Mouse (Mus musculus) limb, embryonic 10.5 days (tissue): ENCODE results near the gene Insig1. TPM values are rescaled to one million over a fixed set of nuclear protein-coding genes. Genes with fewer than 3 reads are reported as not detected.

ENCODE experiments used
- DNase-seq: peaks from one replicate; pipeline ENCODE4 v3.0.0-alpha.2; 2017; ENCODE audit warnings: low spot score
- H3K27ac ChIP-seq: fragments of 300-500 bp; sonication (generic); 2 replicates; pipeline ENCODE4 v1.5.1; 2016; ENCODE audit warnings: mild to moderate bottlenecking
- H3K27me3 ChIP-seq: fragments of 300-500 bp; sonication (generic); 2 replicates; pipeline ENCODE4 v1.6.1; 2016; ENCODE audit warnings: low read depth, mild to moderate bottlenecking; ENCODE audit not compliant: poor library complexity, severe bottlenecking
- H3K36me3 ChIP-seq: fragments of 300-500 bp; sonication (generic); 2 replicates; pipeline ENCODE4 v1.6.1; 2016; ENCODE audit warnings: mild to moderate bottlenecking, moderate library complexity
- H3K4me1 ChIP-seq: fragments of 300-500 bp; sonication (generic); 2 replicates; pipeline ENCODE4 v1.6.1; 2016
- H3K4me3 ChIP-seq: fragments of 300-500 bp; sonication (generic); 2 replicates; pipeline ENCODE4 v1.5.1; 2016; ENCODE audit warnings: mild to moderate bottlenecking, moderate library complexity
- H3K9me3 ChIP-seq: fragments of 300-500 bp; sonication (generic); replicated peaks from 2 replicates; pipeline ENCODE4 v1.6.1; 2016; ENCODE audit warnings: mild to moderate bottlenecking
- whole genome bisulfite sequencing: fragments of 180-500 bp; shearing (Covaris S2); methylation state at CpG from one replicate; pipeline ENCODE4 v1.1.7; 2016; 5-methylcytosine and 5-hydroxymethylcytosine counted together
- polyA plus RNA-seq: library from polyadenylated mRNA; unstranded; fragments of >200 nt; fragmentation: Nextera tagmentation; extraction: Ambion mirVana; gene quantifications from 2 replicates; pipeline ENCODE4 v1.2.1, GENCODE M21; 2016

The Insig1 gene
- polyA plus RNA-seq, 1 experiment from 2014 or later: 91.0 TPM

DNA sequence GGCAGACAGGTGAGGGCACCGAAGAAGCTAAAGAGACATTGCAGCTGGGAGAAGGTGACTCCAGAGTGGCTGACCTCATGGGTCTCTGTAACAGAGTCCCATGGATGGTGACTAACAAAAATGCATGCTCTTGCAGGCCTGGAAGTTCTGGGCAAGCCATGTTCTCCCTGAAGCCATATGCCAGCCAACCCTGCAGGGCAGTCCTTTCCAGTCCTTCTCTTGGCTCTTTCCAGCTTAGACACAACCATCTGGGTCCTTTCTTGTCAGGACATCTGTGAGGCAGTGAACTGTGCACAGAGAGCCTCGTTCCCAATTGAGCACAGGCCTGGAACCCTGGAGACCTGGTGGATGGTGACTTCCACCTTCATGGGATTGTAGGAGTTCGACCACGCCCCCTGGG lies 35.8 kb downstream of the Insig1 start:
- Histone ChIP-seq H3K27ac (no peak overlapping the region), H3K36me3 (no peaks in the 10 kb centered on the region), H3K4me1 (no peaks in the 10 kb centered on the region), H3K27me3 (no peaks in the 10 kb centered on the region), H3K9me3 (no peaks in the 10 kb centered on the region), H3K4me3 (no peak overlapping the region)
- no peak for DNase-seq
- 74% methylated on average over 4 of the region's 4 CpGs for WGBS

DNA sequence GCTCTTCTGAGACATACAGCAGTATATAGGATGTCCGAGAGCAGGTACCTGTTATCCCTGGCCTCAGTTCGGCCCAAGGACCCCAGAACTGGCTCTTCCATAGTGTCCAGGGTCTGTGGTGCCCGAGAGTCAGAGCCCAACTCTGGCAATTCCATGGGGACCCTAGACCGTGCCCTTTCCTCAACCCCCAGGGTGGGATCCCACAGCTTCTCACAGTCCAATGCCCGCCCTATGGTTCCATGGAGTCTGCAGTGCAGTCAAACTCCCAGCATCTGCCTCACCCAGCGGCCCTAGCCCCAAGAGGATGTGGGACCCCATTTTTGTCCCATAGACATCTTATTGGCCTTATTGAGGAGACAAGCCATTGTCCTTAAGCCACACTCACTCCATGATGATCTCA lies 36.8 kb downstream of the Insig1 start:
- no peak for DNase-seq
- Histone ChIP-seq H3K27me3 (no peaks in the 10 kb centered on the region), H3K36me3 (no peaks in the 10 kb centered on the region), H3K4me3 (no peak overlapping the region), H3K9me3 (no peaks in the 10 kb centered on the region), H3K27ac (no peak overlapping the region), H3K4me1 (no peaks in the 10 kb centered on the region)
- 86% methylated on average over 6 of the region's 6 CpGs for WGBS

DNA sequence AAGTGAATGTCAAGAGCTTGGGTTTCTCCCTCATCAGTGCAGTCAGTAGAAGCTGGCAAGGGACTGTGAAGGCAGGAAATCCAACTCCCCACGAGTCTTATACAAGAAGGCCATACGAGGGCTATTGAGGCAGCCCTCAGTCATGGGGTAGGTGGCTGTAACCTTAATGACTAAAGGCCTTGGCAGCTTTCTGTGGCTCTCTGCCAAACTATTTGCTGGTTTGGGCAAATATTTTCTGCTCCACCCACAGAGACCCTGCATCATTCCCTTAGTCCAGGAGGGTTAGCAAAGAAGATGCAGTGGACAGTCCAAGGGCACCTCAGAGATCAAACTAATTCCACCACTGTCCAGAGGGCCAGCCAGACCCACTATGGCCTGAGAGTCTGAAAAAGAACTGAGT lies 39.7 kb downstream of the Insig1 start:
- H3K27me3 ChIP-seq: 0 out of 2 replicates have a peak, but pooled peaks cover 12% of the 10 kb centered on the region
- H3K9me3 ChIP-seq: no peaks in the 10 kb centered on the region
- no peaks in the 10 kb centered on the region for H3K4me1 ChIP-seq
- WGBS: 62% methylated on average over 2 of the region's 2 CpGs
- no peak for DNase-seq
- no peaks in the 10 kb centered on the region for H3K36me3 ChIP-seq
- H3K27ac ChIP-seq: no peak overlapping the region
- H3K4me3 ChIP-seq: no peak overlapping the region

DNA sequence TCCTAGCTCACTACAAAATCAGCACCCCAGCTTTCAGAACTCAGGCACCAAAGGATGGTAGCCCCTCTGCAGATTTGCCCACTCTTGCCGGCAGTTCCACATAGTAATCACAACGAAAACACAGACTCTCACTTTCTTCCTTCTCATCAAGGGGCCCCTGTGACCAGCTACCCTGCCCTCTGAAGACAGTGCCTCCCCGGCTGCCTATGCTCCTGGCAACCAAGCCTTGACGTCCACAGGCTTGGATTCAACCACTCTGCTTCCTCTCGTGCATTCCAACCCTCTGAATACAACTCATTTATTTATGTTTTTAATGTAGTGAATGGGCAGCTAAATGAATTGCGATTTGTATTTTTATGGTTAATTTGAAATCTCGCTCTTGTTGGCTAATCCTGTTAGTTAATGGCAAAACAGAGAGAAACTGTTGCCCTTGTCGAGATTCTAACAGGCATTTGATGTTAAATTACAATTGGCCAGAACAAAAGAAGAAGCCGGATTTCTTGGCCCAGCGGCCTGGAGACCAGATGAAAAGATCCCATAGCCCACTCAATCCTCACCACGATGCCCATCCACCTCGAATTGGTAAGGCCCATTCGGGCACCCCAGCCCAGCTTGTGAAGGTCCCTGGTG lies 46.2 kb downstream of the Insig1 start:
- peak overlapping the region; percentile 49 for H3K4me3 ChIP-seq
- peaks cover 76% of the 10 kb centered on the region for H3K27me3 ChIP-seq
- no peaks in the 10 kb centered on the region for H3K9me3 ChIP-seq
- no peaks in the 10 kb centered on the region for H3K36me3 ChIP-seq
- WGBS: 3% methylated on average over 13 of the region's 13 CpGs
- no peak for DNase-seq
- peak overlapping the region; percentile 38 for H3K27ac ChIP-seq
- peaks cover 15% of the 10 kb centered on the region for H3K4me1 ChIP-seq

DNA sequence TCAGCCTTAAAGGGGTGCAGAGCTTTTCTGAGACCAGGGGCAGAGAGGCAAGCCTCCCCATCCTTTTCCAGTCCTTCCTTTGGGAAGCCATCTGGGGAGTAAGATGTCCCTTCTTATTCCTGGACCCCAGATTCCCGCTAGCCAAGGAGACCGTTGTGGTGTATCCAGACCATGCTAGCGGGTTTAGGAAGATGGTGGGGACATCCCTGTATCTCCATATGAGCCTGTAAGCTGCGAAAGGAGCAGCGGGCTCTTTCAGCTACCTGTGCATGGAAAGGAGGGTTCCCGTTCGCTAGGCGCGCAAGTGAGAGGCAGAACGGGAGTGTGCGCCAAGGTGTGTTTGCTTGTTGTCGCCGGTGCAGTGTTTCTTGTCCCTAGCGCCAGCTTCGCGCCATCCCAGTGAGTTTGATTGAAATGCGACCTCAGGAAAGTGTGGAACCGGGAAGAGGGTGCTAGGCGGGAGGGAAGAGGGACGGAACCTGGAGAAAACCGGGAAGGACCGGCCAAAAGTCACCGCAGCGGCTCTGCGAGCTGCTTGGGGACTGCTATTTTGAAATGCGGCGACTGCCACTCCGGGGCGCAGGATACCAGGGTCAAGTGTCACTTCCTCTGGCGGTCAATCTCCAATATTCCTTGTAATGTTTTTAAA lies 46.8 kb downstream of the Insig1 start:
- Histone ChIP-seq H3K4me3 (peak overlapping the region; percentile 49), H3K9me3 (no peaks in the 10 kb centered on the region), H3K36me3 (no peaks in the 10 kb centered on the region), H3K4me1 (peaks cover 15% of the 10 kb centered on the region), H3K27me3 (peaks cover 82% of the 10 kb centered on the region), H3K27ac (peak overlapping the region; percentile 38)
- WGBS: under 1% methylated on average over 30 of the region's 30 CpGs
- peak; percentile 81 for DNase-seq

DNA sequence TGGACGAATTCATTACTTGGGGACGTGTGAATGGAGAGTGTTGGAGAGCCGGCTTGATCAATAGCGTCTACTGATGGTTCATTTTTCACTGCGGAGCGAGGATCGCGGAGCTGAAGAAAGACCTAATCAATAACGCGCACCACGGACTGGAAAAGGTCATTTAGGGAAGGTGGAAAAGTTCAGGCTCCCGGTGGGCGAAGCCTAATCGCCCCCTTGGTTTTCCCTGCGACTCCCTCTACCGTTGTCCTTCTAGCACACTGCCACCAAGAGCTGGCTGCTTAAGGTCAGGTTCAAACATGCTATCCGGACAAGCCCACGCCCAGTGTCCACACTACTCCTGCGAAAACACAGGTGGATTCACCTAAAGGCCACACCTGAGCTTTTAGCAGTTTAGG lies 47.4 kb downstream of the Insig1 start:
- WGBS: under 1% methylated on average over 19 of the region's 19 CpGs
- peaks cover 84% of the 10 kb centered on the region for H3K27me3 ChIP-seq
- no peaks in the 10 kb centered on the region for H3K36me3 ChIP-seq
- no peaks in the 10 kb centered on the region for H3K9me3 ChIP-seq
- peaks cover 15% of the 10 kb centered on the region for H3K4me1 ChIP-seq
- H3K4me3 ChIP-seq: peak overlapping the region; percentile 49
- DNase-seq: no peak
- peak overlapping the region; percentile 38; the same call in 1 of the 2 replicates for H3K27ac ChIP-seq

DNA sequence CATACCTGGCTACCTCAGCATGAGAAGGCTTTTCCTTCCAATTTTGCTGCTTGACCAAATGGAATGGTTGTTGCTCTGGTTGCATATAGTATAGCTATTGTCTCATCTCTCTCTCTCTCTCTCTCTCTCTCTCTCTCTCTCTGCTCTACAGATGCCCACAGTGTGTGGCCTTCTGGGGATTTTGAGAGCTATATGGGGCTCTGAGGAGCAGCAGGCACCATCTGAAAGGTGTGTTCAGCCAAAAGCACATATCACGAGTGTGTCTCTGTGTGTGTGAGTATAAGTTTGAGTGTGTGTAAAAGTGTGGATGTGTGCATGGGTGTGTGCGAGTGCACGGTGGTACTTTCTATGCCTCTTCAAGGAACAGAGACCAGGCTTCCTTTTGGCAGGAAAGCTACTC lies 48.4 kb downstream of the Insig1 start:
- no peak for DNase-seq
- Histone ChIP-seq H3K4me3 (no peak overlapping the region), H3K27me3 (peaks cover 86% of the 10 kb centered on the region), H3K36me3 (no peaks in the 10 kb centered on the region), H3K9me3 (no peaks in the 10 kb centered on the region), H3K27ac (no peak overlapping the region), H3K4me1 (peaks cover 18% of the 10 kb centered on the region)
- WGBS: 22% methylated on average over 3 of the region's 3 CpGs

DNA sequence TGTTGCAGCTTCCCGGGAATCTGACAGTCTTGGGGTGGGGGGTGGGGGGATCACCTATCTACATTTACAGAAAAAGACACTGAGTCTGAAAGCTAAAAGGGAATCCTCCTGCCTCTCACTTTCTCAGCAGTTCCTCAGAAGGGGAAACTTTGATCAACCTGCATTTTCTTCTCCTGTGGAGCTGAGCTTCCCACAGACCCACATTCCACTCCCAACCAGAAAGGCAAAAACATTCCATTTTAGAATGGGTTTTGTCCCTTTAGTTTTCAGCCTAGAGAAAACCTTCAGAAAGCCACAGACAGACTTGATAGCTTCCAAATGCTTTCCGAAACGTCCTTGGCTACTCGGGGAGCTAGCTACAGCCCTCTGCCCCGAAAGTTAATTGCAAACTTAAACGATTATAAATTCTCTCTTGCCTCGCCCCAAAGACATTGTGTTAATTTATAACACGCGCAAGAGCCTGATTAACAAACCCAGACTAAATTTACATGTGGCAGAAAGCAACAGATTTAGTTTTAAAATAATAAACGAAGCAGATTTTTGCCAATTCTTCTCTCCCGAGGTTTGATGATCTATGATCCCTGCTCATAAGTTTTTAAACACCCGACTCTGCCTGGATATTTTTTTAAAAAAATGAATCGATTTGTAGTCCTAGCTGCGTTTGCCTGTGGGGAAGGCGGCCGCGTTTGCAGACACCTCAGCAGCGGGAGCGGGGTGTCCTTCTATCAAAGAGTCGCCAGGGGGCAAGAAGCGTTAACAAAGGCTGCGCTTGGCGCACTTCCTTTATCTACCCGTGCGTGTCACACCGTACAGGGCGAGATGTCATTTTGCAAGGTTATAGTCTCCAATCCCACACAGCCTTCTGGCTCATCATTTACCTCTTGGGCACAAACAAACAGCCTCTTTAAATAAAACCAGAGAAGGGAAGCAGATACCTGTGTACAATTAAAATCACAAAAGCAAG lies 51.6 kb downstream of the Insig1 start:
- Histone ChIP-seq H3K27me3 (peaks cover 100% of the 10 kb centered on the region), H3K27ac (no peak overlapping the region), H3K36me3 (no peaks in the 10 kb centered on the region), H3K4me3 (no peak overlapping the region), H3K4me1 (peaks cover 13% of the 10 kb centered on the region), H3K9me3 (no peaks in the 10 kb centered on the region)
- peak; percentile 68 for DNase-seq
- WGBS: under 1% methylated on average over 27 of the region's 27 CpGs

DNA sequence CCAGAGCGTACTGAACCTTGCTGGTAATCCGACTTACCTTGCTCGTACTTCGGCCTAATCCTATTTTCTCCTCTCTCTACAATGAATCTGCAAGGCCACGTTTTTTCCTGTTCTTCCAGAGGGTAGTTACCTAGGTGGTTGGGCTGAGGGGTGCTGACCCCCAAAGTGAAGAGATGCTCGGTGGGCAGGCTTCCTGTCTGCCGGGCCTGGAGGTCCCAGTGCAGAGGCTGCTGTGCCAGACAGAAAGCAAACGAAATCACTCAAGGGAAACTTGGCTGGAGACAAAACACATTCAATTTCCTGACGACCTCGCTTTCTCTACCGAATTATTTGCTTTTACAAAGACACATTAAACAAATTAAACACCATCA lies 52.3 kb downstream of the Insig1 start:
- Histone ChIP-seq H3K4me3 (no peak overlapping the region), H3K27ac (no peak overlapping the region), H3K36me3 (no peaks in the 10 kb centered on the region), H3K4me1 (peaks cover 6% of the 10 kb centered on the region), H3K9me3 (no peaks in the 10 kb centered on the region), H3K27me3 (peaks cover 100% of the 10 kb centered on the region)
- 2% methylated on average over 11 of the region's 11 CpGs for WGBS
- DNase-seq: peak; percentile 50

DNA sequence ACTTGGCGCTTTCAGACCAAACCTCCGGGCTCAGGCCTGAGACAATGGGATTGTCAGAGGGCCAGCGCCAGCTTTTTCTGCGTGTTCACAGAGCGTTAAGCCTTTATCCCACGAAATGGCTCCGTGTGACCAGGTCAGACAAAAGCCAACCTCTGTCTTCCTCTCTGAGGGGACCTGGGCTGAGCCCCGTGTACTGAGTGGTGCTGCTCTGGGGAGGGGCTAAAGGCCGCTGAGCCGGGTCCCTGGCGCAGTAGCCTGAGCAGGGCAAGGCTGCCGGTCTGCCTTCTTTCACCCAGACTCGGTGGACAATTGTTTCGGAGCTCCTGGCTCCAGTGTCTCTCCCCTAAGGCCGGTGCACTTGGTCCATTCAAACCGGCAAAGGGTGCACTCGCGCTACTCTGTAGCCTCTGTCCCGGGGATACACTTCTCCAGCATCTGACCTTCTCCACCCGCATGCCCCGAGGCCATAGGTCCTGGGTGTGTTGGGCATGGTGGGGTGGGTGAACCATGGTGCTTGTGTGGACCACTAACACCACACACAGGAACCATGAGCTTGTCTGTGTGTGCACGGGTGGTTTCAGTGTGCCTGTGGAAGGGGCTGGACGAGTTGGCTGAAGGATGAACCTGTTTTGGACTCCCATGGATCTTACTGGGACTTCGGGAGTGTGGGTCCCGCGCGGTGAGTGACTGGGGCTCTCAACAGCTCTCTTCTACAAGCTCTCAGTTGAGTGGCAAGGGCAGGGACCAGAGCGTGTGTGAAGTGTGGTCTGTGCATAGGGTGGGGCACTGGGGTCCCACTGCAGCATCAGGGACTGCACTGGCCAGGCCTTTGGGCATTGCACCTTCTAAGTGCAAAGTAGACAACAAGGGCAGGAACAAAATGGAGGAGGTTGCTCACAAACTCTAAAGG lies 53.4 kb downstream of the Insig1 start:
- Histone ChIP-seq H3K4me3 (0 out of 2 replicates have a peak overlapping the region, but pooled peaks have one; percentile 15), H3K27ac (no peak overlapping the region), H3K9me3 (no peaks in the 10 kb centered on the region), H3K36me3 (no peaks in the 10 kb centered on the region), H3K27me3 (peaks cover 100% of the 10 kb centered on the region), H3K4me1 (peaks cover 3% of the 10 kb centered on the region; the same call in 1 of the 2 replicates)
- 4% methylated on average over 28 of the region's 28 CpGs for WGBS
- DNase-seq: peak; percentile 55
